Mouse (Mus musculus) megakaryocyte-erythroid progenitor cell, adult 5 weeks (primary cell): ENCODE measurements around the gene Slc25a18. TPM values are rescaled to one million over a fixed set of nuclear protein-coding genes. Genes with fewer than 3 reads are reported as not detected.

Experiments used
- polyA plus RNA-seq: library from polyadenylated mRNA; stranded (reverse); fragments of >175 nt; gene quantifications from 2 replicates; pipeline ENCODE4 v1.2.3, GENCODE M21; 2012

Slc25a18 gene
- polyA plus RNA-seq: 0.02 TPM in 1 of 2 replicates, not detected in the other

GRCm38 (mm10) chr6:120773149-120773628, at the start of gene Slc25a18:
Gene Slc25a18, plus strand, starts transcription at chr6:120773578.

GRCm38 (mm10) chr6:120822307-120822928, 49.0 kb downstream of the Slc25a18 start, which contains the start of gene Atp6v1e1:
Gene Atp6v1e1, minus strand, starts transcription at chr6:120822793.

GRCm38 (mm10) chr6:120835474-120836374, 62.3 kb downstream of the Slc25a18 start, which contains the start of gene Bcl2l13:
Gene Bcl2l13, plus strand, starts transcription at chr6:120836212.

Other genes starting within 250 kb of the Slc25a18 start
- 6.3 and 7.3 TPM in 2 replicates for gene Hdhd5, start 242.3 kb upstream of the Slc25a18 start, polyA plus RNA-seq
- gene Cecr2, start 107.2 kb upstream of the Slc25a18 start, polyA plus RNA-seq: 4.3 and 6.2 TPM in 2 replicates
- gene Atp6v1e1, start 49.2 kb downstream of the Slc25a18 start, polyA plus RNA-seq: 62.3 and 78.9 TPM in 2 replicates
- 183 and 235 TPM in 2 replicates for gene Bcl2l13, start 62.6 kb downstream of the Slc25a18 start, polyA plus RNA-seq
- 14.9 and 20.7 TPM in 2 replicates for gene Bid, start 143.3 kb downstream of the Slc25a18 start, polyA plus RNA-seq